In genomic region chr13:69696333-69696991, GRCm38 (mm10) we compare ENCODE assay signal across 9 mouse cellular contexts. TPM values are rescaled to one million over a fixed set of nuclear protein-coding genes. Genes with fewer than 3 reads are reported as not detected.
DNase-seq lines count a peak whose midpoint lies in the region; ATAC-seq lines count a peak whose summit lies in the region.
"Had no signal": no experiment of that assay in that cellular context is flagged by ENCODE, and none has a peak within 500 bp of the region (broad histone marks: within the 10 kb centered on the region; RNA-seq: fewer than 3 reads in every experiment).

No protein-coding gene starts in this region.

- ATAC-seq in monocyte, adult 5-6 weeks (replicated peaks; ENCODE audit: insufficient number of reproducible peaks, low FRiP score, low TSS enrichment, poor library complexity, severe bottlenecking): no peak

- DNase-seq in MEL-GATA-1-ER (ENCODE audit: extremely low read depth, low read depth): peak; percentile 33
- DNase-seq in adrenal gland, postnatal 36 days: peak; percentile 86 to 87
- peak; percentile 74 for DNase-seq in embryo, embryonic 9.5 days (ENCODE audit: extremely low spot score)
- peak; percentile 38 to 66 for DNase-seq in heart, postnatal 36 days
- peak; percentile 82 for DNase-seq in layer of hippocampus, adult 9-11 months
- DNase-seq in lung, postnatal 14 days: peak; percentile 64
- DNase-seq in right cerebral cortex, adult 18-20 months: peak; percentile 87

- intact Hi-C loops in heart, postnatal 36 days (cut with DNase I): loop anchor here (2.0 to 5.0 kb wide), 2 partner anchors 294 to 536 kb away; no protein-coding TSS in a partner anchor

RNA-seq across cellular contexts. Expression of gene Ube2ql1, which starts 43.2 kb away (rescaled TPM):
- total RNA-seq in adrenal gland, postnatal 36 days (2021): 1 to 10 TPM in 1 of 2 experiments, under 1 TPM in 1; 0.76 to 3.5 TPM
- total RNA-seq in heart, postnatal 36 days (2021): 1 to 10 TPM; 3.8 to 4.4 TPM
- not detected in 3 replicates for total RNA-seq in monocyte, adult 5-6 weeks (2017)
- total RNA-seq: hematopoietic stem cell, adult 5-6 weeks had no signal

Comparison
In these comparisons a context has a peak if more than half of its experiments do, and no peak if none do; other contexts are left out.
1. DNase-seq: peak in every context shown above with its lines; median percentile 87 in right cerebral cortex, adult 18-20 months; 86 in adrenal gland, postnatal 36 days; 82 in layer of hippocampus, adult 9-11 months; 74 in embryo, embryonic 9.5 days; 64 in lung, postnatal 14 days; 52 in heart, postnatal 36 days; 33 in MEL-GATA-1-ER.